Mouse (Mus musculus): Measurements from ENCODE around the gene Itih3. TPM values are rescaled to one million over a fixed set of nuclear protein-coding genes. Genes with fewer than 3 reads are reported as not detected.
A peak's percentile ranks its signal among the peaks of the same experiment; 100 is the strongest.

Gene Itih3
- total RNA-seq (2021) = 10 to 100 TPM; 27.6 to 28.6 TPM
- long read RNA-seq, experiment 1, partial matches to known transcripts = 33 of 60 reads
- long read RNA-seq, experiment 1, other reads (novel, unspliced or antisense) = 27 of 60 reads
- long read RNA-seq, experiment 2, partial matches to known transcripts = 31 of 52 reads
- long read RNA-seq, experiment 2, other reads (novel, unspliced or antisense) = 21 of 52 reads

DNA sequence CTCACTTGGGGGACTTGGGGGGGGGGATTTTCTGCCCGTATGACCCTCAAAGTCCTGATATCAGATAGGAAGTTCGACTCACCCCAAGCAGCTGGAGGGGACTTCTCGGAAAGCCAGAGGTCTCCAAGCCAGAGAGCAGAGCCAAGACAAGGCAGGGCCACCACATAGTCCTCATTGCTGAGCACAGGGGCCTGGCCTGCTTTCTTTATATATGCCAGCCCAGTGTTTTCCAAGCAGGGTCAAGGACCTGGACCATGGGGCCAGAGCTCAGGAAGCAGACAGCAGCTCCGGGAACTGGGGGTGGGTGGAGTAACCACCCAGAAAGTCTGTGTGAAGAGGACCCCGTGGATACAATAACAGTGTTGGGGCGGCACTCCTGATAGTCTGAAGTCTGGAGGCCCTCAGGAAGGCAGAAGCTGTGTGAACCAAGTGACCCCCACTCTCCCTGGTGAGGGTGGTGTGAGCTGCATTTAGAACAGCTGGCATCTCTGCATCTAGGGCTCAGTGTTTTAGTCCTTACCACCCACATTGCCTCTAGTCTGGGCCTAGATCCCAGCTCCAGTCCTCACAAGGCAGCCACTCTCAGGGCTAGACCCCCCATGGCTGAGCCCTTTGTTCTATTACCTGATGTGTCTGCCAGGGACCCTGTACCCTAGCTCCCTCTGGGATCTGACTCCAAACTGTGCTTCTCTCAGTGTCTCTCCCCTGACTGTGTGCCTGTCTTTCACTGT, at the start of gene Itih3:
Itih3 (minus strand) TSS at position 386 of the 731 bp plus-strand sequence.
- H3K4me3 ChIP-seq = no peak within 1 kb of the TSS; the same call in 1 of the 2 replicates
- TF ChIP-seq CTCF (conservative IDR thresholded peaks at IDR 0.05) = no peak
- peak within 1 kb of the TSS; percentile 71 for H3K27ac ChIP-seq
- DNase-seq (ENCODE audit: low spot score in 2 of 2) = peak; percentile 30 to 60

DNA sequence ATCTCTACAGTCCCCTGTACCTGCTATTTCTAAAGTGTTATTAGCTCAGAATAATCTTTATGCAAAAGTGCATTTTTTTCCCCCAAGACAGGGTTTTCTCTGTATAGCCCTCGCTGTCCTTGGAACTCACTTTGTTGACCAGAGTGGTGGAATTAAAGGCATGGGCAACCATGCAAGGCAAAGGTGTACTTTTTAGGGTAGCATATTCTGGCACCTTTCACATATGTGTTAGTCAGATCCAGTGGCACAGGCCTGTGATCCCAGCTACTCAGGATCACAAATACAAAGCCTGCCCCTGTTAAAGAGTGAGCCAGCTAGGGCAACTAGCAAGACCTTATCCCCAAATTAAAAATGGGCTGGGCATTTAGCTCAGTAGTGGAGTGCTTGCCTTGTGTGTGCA, 36.8 kb upstream of the Itih3 start:
- Histone ChIP-seq H3K27ac (no peak overlapping the region), H3K4me3 (no peak overlapping the region)
- DNase-seq (ENCODE audit: low spot score in 2 of 2) = no peak
- no peak for TF ChIP-seq CTCF (conservative IDR thresholded peaks at IDR 0.05)

DNA sequence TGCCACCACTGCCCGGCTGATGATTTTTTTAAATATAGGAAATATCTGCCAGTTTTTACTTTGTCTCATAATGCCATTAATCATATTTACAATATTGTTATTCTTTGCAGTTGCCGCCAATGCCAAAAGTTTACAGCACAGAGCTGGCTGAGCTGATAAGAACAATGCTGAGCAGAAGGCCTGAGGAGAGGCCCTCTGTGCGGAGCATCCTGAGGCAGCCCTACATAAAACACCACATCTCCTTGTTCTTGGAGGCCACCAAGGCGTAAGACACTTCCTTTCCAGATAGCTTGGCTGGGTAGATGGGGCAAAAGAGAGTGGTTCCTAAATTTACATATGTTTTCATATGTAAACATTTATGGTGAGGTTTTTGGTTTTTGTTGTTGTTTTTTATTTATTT, 35.5 kb upstream of the Itih3 start:
- no peak overlapping the region for H3K27ac ChIP-seq
- TF ChIP-seq CTCF (conservative IDR thresholded peaks at IDR 0.05) = no peak
- DNase-seq (ENCODE audit: low spot score in 2 of 2) = no peak
- H3K4me3 ChIP-seq = no peak overlapping the region

- H3K4me3 ChIP-seq = no peak overlapping the region
- H3K27ac ChIP-seq = no peak overlapping the region
- TF ChIP-seq CTCF (conservative IDR thresholded peaks at IDR 0.05) = no peak
- DNase-seq (ENCODE audit: low spot score in 2 of 2) = no peak
Measured at GRCm38 (mm10) chr14:30958517-30958916, 35.0 kb upstream of the Itih3 start.

DNA sequence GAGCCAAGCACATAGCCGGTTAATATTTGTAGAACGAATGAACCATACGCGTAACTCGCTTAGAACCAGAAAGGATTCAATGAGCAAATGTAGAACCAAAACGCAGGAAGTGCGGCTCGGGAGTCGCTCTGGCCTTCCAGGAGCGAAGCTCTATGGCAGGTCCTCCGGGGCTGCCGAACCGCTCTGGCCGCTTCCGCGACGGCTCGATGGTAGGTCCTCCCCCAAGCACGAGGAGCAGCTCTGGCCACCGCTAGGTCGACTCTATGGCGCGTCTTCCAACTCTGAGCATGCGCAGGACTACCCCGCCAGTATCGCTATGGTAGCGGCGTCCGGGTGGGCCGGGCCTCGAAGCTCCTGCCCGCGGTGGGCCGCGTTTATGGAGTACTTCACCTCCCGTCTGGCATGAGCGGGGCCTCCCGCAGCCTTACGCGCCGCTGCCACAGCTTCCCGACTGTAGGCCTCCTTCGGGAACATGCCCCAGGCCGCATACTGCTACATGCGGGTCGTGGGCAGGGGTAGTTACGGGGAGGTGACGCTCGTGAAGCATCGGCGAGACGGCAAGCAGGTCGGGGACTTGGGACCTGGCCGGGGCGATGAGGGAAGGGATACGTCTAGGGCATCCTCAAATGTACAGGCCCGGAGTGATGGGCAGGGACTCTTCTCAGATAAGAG, 27.7 kb upstream of the Itih3 start, which contains the start of gene Nek4:
Nek4 (plus strand) TSS at position 224 of the 672 bp plus-strand sequence.
- peak; percentile 56 for TF ChIP-seq CTCF (conservative IDR thresholded peaks at IDR 0.05)
- peak; percentile 96 to 98 for DNase-seq (ENCODE audit: low spot score in 2 of 2)
- Histone ChIP-seq H3K27ac (peak within 1 kb of the TSS; percentile 89), H3K4me3 (peak within 1 kb of the TSS; percentile 85)

GRCm38 (mm10) chr14:30949986-30950385, 26.4 kb upstream of the Itih3 start:
- no peak overlapping the region for H3K27ac ChIP-seq
- H3K4me3 ChIP-seq = no peak overlapping the region
- no peak for TF ChIP-seq CTCF (conservative IDR thresholded peaks at IDR 0.05)
- DNase-seq (ENCODE audit: low spot score in 2 of 2) = no peak

GRCm38 (mm10) chr14:30944745-30945144, 21.2 kb upstream of the Itih3 start:
- DNase-seq (ENCODE audit: low spot score in 2 of 2) = no peak
- Histone ChIP-seq H3K27ac (0 out of 2 replicates have a peak overlapping the region, but pooled peaks have one; percentile 29), H3K4me3 (no peak overlapping the region)
- TF ChIP-seq CTCF (conservative IDR thresholded peaks at IDR 0.05) = no peak

GRCm38 (mm10) chr14:30943860-30944674, 20.5 kb upstream of the Itih3 start:
- peak overlapping the region; percentile 29; the same call in 1 of the 2 replicates for H3K27ac ChIP-seq
- TF ChIP-seq CTCF (conservative IDR thresholded peaks at IDR 0.05) = peak; percentile 92
- peak; percentile 43 to 71 for DNase-seq (ENCODE audit: low spot score in 2 of 2)
- no peak overlapping the region for H3K4me3 ChIP-seq

GRCm38 (mm10) chr14:30943038-30943437, 19.5 kb upstream of the Itih3 start, which contains the start of gene Itih1:
Gene Itih1, minus strand, starts transcription at chr14:30943289.
- no peak for DNase-seq (ENCODE audit: low spot score in 2 of 2)
- no peak for TF ChIP-seq CTCF (conservative IDR thresholded peaks at IDR 0.05)
- Histone ChIP-seq H3K4me3 (no peak within 1 kb of the TSS), H3K27ac (peak within 1 kb of the TSS; percentile 29; the same call in 1 of the 2 replicates)

DNA sequence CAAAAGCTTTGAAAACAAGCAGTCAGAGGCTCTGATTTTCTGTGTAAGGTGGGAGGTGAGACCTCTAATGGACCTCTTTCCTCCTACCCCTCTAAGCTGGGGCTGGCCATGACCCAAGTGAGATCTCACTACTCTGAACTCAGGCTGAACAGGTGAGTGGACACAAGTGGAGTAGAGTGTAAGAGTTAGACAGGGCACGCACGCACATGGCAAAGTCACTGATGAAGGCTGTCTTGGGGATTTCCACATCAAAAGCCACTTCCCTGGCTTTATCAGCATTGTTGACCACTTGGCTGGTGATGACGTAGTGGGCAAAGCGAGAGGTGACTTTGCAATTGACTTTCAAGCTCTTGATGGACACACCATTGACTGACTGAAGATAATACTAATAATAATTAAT, 18.7 kb upstream of the Itih3 start:
- no peak overlapping the region for H3K4me3 ChIP-seq
- no peak overlapping the region for H3K27ac ChIP-seq
- no peak for DNase-seq (ENCODE audit: low spot score in 2 of 2)
- no peak for TF ChIP-seq CTCF (conservative IDR thresholded peaks at IDR 0.05)

DNA sequence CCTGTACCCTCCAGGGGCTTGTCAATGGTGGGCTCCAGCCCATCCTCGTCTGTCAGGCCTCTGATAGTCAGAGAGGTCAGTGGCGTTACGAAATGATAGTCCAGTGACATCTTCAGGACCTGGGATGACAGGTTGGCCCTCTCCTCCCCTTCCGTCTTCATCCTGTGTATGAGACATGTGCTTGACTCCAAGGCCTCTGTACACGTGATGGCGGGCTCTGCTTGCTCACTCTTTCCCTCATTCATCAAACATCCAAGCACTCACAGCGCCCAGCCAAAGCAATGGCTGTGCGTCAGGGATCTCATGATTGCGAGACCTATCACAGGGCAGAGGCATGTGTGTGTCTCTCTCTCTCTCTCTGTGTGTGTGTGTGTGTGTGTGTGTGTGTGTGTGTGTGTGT, 9.8 kb upstream of the Itih3 start:
- no peak for TF ChIP-seq CTCF (conservative IDR thresholded peaks at IDR 0.05)

DNA sequence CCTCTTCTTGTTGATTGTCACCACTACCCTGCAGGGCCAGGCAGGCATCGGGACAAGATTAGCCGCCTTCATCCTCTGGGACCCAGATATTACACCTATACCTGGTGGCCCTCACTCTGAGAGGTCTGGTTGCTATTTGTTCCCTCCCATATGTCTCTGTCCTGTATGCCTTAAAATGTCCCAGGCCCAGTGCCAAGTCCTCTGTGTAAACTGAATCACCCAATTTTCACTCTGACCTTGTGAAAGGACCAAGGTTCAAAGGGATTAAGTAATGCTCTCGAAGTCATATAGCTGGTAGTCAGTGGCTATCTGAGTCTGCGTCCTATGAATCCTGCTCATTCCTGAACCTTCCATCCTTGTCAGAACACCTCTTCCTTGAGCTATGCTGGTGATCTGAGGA, 6.8 kb upstream of the Itih3 start:
- Histone ChIP-seq H3K4me3 (no peak overlapping the region), H3K27ac (no peak overlapping the region)
- no peak for DNase-seq (ENCODE audit: low spot score in 2 of 2)
- no peak for TF ChIP-seq CTCF (conservative IDR thresholded peaks at IDR 0.05)

More for the DNA sequence above, 9.8 kb upstream of the Itih3 start:
- DNase-seq (ENCODE audit: low spot score in 2 of 2) = no peak
- Histone ChIP-seq H3K4me3 (no peak overlapping the region), H3K27ac (no peak overlapping the region)

Data from layer of hippocampus, adult 2 months (tissue).